Mouse (Mus musculus): ENCODE measurements at regions not wholly inside any gene's neighbourhood (a gene's known extent, or its start where the extent isn't known, plus 50 kb on each side); places are given as distances from the start of the nearest gene placed in this dataset.
A peak's percentile ranks its signal among the peaks of the same experiment; 100 is the strongest.

DNA sequence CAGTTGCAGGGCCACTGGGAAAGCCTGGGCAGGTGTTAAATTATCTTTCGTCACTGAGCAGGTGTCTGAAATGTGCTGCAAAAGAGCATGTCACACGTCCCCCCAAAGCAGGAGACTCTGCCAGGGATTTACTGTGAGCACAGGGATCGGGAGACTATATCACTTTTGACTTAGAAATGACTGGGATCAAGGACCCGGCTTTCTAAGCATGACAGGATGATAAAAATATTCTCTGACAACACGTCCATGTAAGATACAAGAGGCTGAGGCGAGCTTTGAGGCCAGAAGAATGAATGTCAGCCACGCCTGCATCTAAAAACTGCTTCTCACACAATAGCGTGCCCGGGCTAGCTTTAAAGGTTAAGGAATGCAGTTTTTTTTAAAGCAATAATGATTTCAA lies 246.1 kb upstream of the Cdh5 start:
- no peak for DNase-seq (ENCODE audit: low spot score)
- ATAC-seq (replicated peaks; ENCODE audit: insufficient number of reproducible peaks, low FRiP score, low TSS enrichment, low read depth) = no peak
- Histone ChIP-seq H3K4me2 (ENCODE audit: low read depth, low read length) (no peak overlapping the region), H3K27me3 (ENCODE audit: control insufficient read depth, insufficient read depth, low read length) (no peaks in the 10 kb centered on the region), H3K36me3 (replicated peaks; ENCODE audit: control insufficient read depth, insufficient read depth, low read depth, low read length) (no peaks in the 10 kb centered on the region), H3K27ac (replicated peaks; ENCODE audit: low read depth, low read length) (no peak overlapping the region), H3K4me3 (ENCODE audit: low read depth, low read length) (no peak overlapping the region), H3K4me1 (ENCODE audit: control insufficient read depth, insufficient read depth, low read length) (no peaks in the 10 kb centered on the region), H3K9ac (replicated peaks; ENCODE audit: low read length) (no peak overlapping the region), H3K9me3 (replicated peaks; ENCODE audit: control insufficient read depth, low read length) (no peaks in the 10 kb centered on the region)
- 77% methylated on average over 9 of the region's 9 CpGs for WGBS

DNA sequence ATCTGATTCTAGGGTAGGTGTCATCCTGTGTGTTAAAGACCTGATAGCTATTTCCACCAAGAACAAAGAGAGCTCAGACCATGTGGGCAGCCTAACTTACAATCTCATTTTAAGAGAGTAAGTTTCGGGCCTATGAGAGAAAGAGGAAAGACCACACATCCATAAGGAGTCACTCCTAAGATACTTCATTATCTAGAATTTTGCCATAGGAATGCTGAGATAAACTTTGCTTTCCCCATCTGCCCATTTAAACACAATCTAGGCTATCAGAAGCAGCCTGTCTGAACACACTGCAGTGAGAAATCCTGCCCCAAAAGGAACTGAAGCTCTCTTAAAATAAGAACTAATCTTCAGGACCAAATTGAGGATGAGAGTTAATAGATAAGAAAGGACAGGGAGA lies 242.3 kb upstream of the Cdh5 start:
- DNase-seq (ENCODE audit: low spot score) (no peak), ATAC-seq (replicated peaks; ENCODE audit: insufficient number of reproducible peaks, low FRiP score, low TSS enrichment, low read depth) (no peak)
- H3K9ac ChIP-seq (replicated peaks; ENCODE audit: low read length) = no peak overlapping the region
- no peaks in the 10 kb centered on the region for H3K36me3 ChIP-seq (replicated peaks; ENCODE audit: control insufficient read depth, insufficient read depth, low read depth, low read length)
- no peak overlapping the region for H3K4me3 ChIP-seq (ENCODE audit: low read depth, low read length)
- H3K4me1 ChIP-seq (ENCODE audit: control insufficient read depth, insufficient read depth, low read length) = no peaks in the 10 kb centered on the region
- H3K27me3 ChIP-seq (ENCODE audit: control insufficient read depth, insufficient read depth, low read length) = no peaks in the 10 kb centered on the region
- no peak overlapping the region for H3K27ac ChIP-seq (replicated peaks; ENCODE audit: low read depth, low read length)
- WGBS = 96% methylated on average over 1 of the region's 1 CpGs
- H3K4me2 ChIP-seq (ENCODE audit: low read depth, low read length) = no peak overlapping the region
- H3K9me3 ChIP-seq (replicated peaks; ENCODE audit: control insufficient read depth, low read length) = no peaks in the 10 kb centered on the region

DNA sequence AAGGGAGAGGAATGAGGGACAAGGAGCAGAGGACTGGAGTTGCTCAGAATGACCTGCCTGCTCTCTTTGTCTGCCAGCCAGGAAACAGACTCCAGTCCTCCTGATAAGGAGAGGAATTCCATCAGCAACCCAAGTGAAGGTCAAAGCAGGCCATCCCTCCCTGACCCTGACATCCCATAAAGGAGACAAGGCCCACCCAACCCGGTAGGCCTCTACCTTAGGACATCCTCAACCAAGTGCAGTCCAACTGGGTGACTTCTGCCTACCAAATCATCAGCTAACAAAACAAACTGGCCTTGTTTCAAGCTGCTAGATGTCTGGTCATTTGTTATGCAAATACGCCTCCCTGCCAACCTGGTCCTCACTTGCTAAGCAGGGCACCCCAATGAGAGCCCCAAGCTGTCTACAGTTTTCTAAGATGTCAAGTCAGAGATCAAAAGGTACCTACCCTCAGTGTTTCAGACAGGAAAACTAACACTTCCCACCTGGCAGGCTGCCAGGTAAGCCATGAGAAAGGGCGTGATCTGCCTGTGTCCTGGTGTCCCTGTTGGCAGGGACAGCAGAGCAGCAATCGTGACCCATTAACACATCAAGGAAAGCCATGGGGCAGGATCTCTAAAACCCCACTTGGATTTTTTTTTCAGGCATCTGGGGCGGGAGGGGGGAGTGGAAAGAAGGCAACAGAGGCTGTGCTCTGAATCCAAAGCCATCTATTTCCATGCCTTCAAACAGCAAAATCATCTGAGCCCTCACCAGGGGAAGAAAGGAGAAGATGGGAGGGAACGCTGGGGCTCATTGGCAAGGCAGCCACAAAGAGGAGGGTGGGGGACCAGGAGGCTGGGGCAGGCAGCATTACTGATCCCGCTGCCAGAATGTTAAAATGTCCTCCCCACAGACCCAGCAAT lies 227.6 kb upstream of the Cdh5 start:
- 34% methylated on average over 7 of the region's 7 CpGs for WGBS
- H3K27ac ChIP-seq (replicated peaks; ENCODE audit: low read depth, low read length) = no peak overlapping the region
- H3K4me3 ChIP-seq (ENCODE audit: low read depth, low read length) = no peak overlapping the region
- H3K27me3 ChIP-seq (ENCODE audit: control insufficient read depth, insufficient read depth, low read length) = no peaks in the 10 kb centered on the region
- no peaks in the 10 kb centered on the region for H3K36me3 ChIP-seq (replicated peaks; ENCODE audit: control insufficient read depth, insufficient read depth, low read depth, low read length)
- ATAC-seq (replicated peaks; ENCODE audit: insufficient number of reproducible peaks, low FRiP score, low TSS enrichment, low read depth) (peak; percentile 38; the same call in 1 of the 2 replicates), DNase-seq (ENCODE audit: low spot score) (peak; percentile 15)
- no peaks in the 10 kb centered on the region for H3K9me3 ChIP-seq (replicated peaks; ENCODE audit: control insufficient read depth, low read length)
- peaks cover 6% of the 10 kb centered on the region for H3K4me1 ChIP-seq (ENCODE audit: control insufficient read depth, insufficient read depth, low read length)
- H3K4me2 ChIP-seq (ENCODE audit: low read depth, low read length) = no peak overlapping the region
- H3K9ac ChIP-seq (replicated peaks; ENCODE audit: low read length) = no peak overlapping the region

DNA sequence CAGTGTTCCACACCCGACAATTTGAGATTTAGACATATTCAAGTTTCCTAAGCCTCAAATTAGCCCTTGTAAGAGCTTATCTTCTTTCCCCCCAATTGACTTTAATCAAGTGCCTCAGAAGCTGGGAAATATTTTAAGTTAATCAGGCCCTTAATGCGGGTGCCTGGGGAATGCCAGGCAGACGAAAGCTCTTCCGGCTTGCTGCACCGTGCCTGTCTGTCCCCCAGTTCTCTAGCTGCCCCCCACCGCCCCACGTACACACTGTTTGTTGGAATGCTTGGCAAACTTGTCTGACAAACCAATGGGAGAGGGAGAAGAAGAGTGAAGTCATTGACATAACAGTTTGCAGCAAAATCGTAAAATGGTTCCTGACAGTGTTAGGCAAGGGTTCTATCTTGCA lies 226.9 kb upstream of the Cdh5 start:
- 46% methylated on average over 8 of the region's 8 CpGs for WGBS
- Histone ChIP-seq H3K36me3 (replicated peaks; ENCODE audit: control insufficient read depth, insufficient read depth, low read depth, low read length) (no peaks in the 10 kb centered on the region), H3K4me3 (ENCODE audit: low read depth, low read length) (no peak overlapping the region), H3K9me3 (replicated peaks; ENCODE audit: control insufficient read depth, low read length) (no peaks in the 10 kb centered on the region), H3K4me2 (ENCODE audit: low read depth, low read length) (no peak overlapping the region), H3K9ac (replicated peaks; ENCODE audit: low read length) (no peak overlapping the region), H3K4me1 (ENCODE audit: control insufficient read depth, insufficient read depth, low read length) (peaks cover 6% of the 10 kb centered on the region), H3K27me3 (ENCODE audit: control insufficient read depth, insufficient read depth, low read length) (no peaks in the 10 kb centered on the region), H3K27ac (replicated peaks; ENCODE audit: low read depth, low read length) (no peak overlapping the region)
- DNase-seq (ENCODE audit: low spot score) = peak; percentile 36
- ATAC-seq (replicated peaks; ENCODE audit: insufficient number of reproducible peaks, low FRiP score, low TSS enrichment, low read depth) = no peak

DNA sequence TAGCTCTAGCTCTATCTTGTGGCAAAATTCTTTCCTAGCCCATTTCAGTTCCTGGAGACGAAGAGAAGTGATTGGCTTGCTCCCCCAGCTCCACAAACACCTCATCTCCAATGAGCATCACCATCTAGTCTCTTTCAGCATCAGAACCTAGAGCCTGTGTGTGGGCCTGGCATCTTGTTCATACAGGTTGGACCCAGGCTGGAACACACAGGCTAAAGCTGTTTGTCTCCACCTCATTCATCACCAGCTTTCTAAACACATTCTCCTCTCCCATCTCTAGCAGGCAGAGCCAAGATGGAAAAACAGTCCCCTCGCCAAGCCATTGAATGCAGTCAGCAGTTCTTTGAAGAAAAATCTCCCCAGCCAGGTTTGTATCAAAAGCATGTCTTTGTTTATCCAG lies 221.9 kb upstream of the Cdh5 start:
- WGBS = 80% methylated on average over 2 of the region's 2 CpGs

DNA sequence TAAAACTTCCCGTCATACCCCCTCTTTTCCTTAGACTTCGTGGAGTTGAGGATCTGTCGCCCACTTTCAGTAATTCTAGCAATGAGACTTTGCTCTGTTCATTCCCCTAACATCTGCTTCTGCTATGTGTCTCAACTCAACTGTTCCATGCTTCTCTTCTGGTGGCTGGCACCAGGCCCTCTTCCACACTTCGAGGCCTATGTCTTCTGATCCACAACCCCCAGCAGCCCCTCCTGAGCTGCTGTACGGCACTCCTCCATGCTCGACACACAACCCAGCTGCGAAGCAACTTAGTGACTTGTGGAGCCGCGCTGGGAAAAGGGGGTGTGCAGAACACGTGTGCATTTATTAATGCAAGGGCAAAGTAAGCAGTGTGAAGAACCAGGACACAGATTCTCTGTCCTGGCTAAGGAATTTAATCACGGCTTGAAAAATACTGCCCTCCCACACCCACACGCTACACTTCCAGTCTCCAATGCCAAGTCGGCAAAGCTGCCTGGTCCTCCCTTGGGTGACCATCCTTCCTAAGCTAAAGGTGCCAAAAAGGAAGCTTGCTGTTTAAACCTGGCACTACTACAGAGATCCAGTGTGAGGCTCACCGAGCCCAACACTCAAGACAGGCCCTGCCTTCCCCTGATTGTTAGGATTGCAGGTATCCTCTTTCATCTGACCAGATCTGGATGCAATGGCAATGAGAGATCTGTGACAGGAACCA lies 220.8 kb upstream of the Cdh5 start:
- Histone ChIP-seq H3K4me2 (ENCODE audit: low read depth, low read length) (no peak overlapping the region), H3K9me3 (replicated peaks; ENCODE audit: control insufficient read depth, low read length) (no peaks in the 10 kb centered on the region), H3K9ac (replicated peaks; ENCODE audit: low read length) (no peak overlapping the region), H3K27ac (replicated peaks; ENCODE audit: low read depth, low read length) (no peak overlapping the region), H3K27me3 (ENCODE audit: control insufficient read depth, insufficient read depth, low read length) (no peaks in the 10 kb centered on the region), H3K4me1 (ENCODE audit: control insufficient read depth, insufficient read depth, low read length) (no peaks in the 10 kb centered on the region), H3K4me3 (ENCODE audit: low read depth, low read length) (no peak overlapping the region), H3K36me3 (replicated peaks; ENCODE audit: control insufficient read depth, insufficient read depth, low read depth, low read length) (no peaks in the 10 kb centered on the region)
- DNase-seq (ENCODE audit: low spot score) (no peak), ATAC-seq (replicated peaks; ENCODE audit: insufficient number of reproducible peaks, low FRiP score, low TSS enrichment, low read depth) (no peak)
- WGBS = 90% methylated on average over 14 of the region's 14 CpGs

More for the DNA sequence above, 221.9 kb upstream of the Cdh5 start:
- no peak for ATAC-seq (replicated peaks; ENCODE audit: insufficient number of reproducible peaks, low FRiP score, low TSS enrichment, low read depth)
- H3K9me3 ChIP-seq (replicated peaks; ENCODE audit: control insufficient read depth, low read length) = no peaks in the 10 kb centered on the region
- no peak for DNase-seq (ENCODE audit: low spot score)
- no peaks in the 10 kb centered on the region for H3K27me3 ChIP-seq (ENCODE audit: control insufficient read depth, insufficient read depth, low read length)
- no peak overlapping the region for H3K4me2 ChIP-seq (ENCODE audit: low read depth, low read length)
- H3K27ac ChIP-seq (replicated peaks; ENCODE audit: low read depth, low read length) = no peak overlapping the region
- no peak overlapping the region for H3K4me3 ChIP-seq (ENCODE audit: low read depth, low read length)
- no peak overlapping the region for H3K9ac ChIP-seq (replicated peaks; ENCODE audit: low read length)
- H3K36me3 ChIP-seq (replicated peaks; ENCODE audit: control insufficient read depth, insufficient read depth, low read depth, low read length) = no peaks in the 10 kb centered on the region
- no peaks in the 10 kb centered on the region for H3K4me1 ChIP-seq (ENCODE audit: control insufficient read depth, insufficient read depth, low read length)

DNA sequence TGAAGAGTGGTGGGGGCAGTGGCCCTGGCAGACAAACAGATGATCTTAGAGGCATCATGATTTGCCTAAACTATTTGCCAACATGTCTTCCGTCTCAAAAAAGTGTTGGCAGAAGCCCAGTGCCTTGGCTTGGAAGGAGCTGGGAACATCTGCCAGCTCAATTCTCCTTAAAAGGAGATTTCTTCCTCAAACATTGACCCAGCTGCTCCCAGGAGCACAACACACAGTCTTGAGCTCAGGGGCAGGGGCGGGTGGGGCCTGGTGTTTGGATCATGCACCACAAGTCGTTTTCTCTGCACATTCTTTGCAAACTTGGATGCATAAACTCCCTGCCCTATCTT lies 220.3 kb upstream of the Cdh5 start:
- H3K4me3 ChIP-seq (ENCODE audit: low read depth, low read length) = no peak overlapping the region
- ATAC-seq (replicated peaks; ENCODE audit: insufficient number of reproducible peaks, low FRiP score, low TSS enrichment, low read depth) = no peak
- WGBS = 70% methylated on average over 3 of the region's 3 CpGs

More for the DNA sequence above, 220.3 kb upstream of the Cdh5 start:
- H3K4me2 ChIP-seq (ENCODE audit: low read depth, low read length) = no peak overlapping the region
- no peaks in the 10 kb centered on the region for H3K27me3 ChIP-seq (ENCODE audit: control insufficient read depth, insufficient read depth, low read length)
- no peaks in the 10 kb centered on the region for H3K36me3 ChIP-seq (replicated peaks; ENCODE audit: control insufficient read depth, insufficient read depth, low read depth, low read length)
- H3K9me3 ChIP-seq (replicated peaks; ENCODE audit: control insufficient read depth, low read length) = no peaks in the 10 kb centered on the region
- H3K9ac ChIP-seq (replicated peaks; ENCODE audit: low read length) = no peak overlapping the region
- no peaks in the 10 kb centered on the region for H3K4me1 ChIP-seq (ENCODE audit: control insufficient read depth, insufficient read depth, low read length)
- H3K27ac ChIP-seq (replicated peaks; ENCODE audit: low read depth, low read length) = no peak overlapping the region
- no peak for DNase-seq (ENCODE audit: low spot score)

Measured in embryonic facial prominence, embryonic 11.5 days (tissue).